Mouse (Mus musculus) MEL (cell line): Measurements from ENCODE around the gene Nol12.
A peak's percentile ranks its signal among the peaks of the same experiment; 100 is the strongest.

Source experiments
- CTCF ChIP-seq, 3 experiments: IDR thresholded peaks in 2 of 3; conservative IDR thresholded peaks in 1 of 3; 2 replicates each; pipeline ENCODE4 v1.5.1; 2011 to 2012; ENCODE audit warnings: low read length in 3 of 3, low read depth in 2 of 3, mild to moderate bottlenecking in 2 of 3, improper control_type of control experiment in 1 of 3, inconsistent platforms in 1 of 3, mixed read lengths in 1 of 3, moderate library complexity in 1 of 3; ENCODE audit not compliant: control insufficient read depth in 1 of 3, insufficient read depth in 1 of 3, poor library complexity in 1 of 3, severe bottlenecking in 1 of 3
- E2F4 ChIP-seq: IDR thresholded peaks from 2 replicates; pipeline ENCODE4 v1.6.1; 2011; ENCODE audit warnings: low read depth, low read length, improper control_type of control experiment, borderline replicate concordance
- EP300 ChIP-seq, 2 experiments: IDR thresholded peaks; 2 replicates each; pipeline ENCODE4 v1.6.1; 2011; ENCODE audit warnings: improper control_type of control experiment in 2 of 2, low read length in 2 of 2, low read depth in 1 of 2, mild to moderate bottlenecking in 1 of 2
- MYC ChIP-seq: IDR thresholded peaks from 2 replicates; pipeline ENCODE4 v1.6.1; 2011; ENCODE audit warnings: low read depth, mild to moderate bottlenecking, low read length, improper control_type of control experiment, moderate library complexity
- NELFE ChIP-seq: IDR thresholded peaks from 2 replicates; pipeline ENCODE4 v1.6.1; 2011; ENCODE audit warnings: low read depth, low read length, improper control_type of control experiment
- POLR2A ChIP-seq, 2 experiments: IDR thresholded peaks; 2 replicates each; pipeline ENCODE4 v1.6.1; 2011 to 2012; ENCODE audit warnings: low read length in 2 of 2, mild to moderate bottlenecking in 2 of 2, control low read depth in 1 of 2, improper control_type of control experiment in 1 of 2, low read depth in 1 of 2, moderate library complexity in 1 of 2; ENCODE audit not compliant: control insufficient read depth in 1 of 2, insufficient read depth in 1 of 2, poor library complexity in 1 of 2
- SMC3 ChIP-seq: IDR thresholded peaks from 2 replicates; pipeline ENCODE4 v1.6.1; 2011; ENCODE audit warnings: low read depth, low read length, improper control_type of control experiment
- TAL1 ChIP-seq: IDR thresholded peaks from 2 replicates; pipeline ENCODE4 v1.6.1; 2012; ENCODE audit warnings: mild to moderate bottlenecking, inconsistent platforms, low read length, moderate library complexity, mixed read lengths
- TCF12 ChIP-seq: IDR thresholded peaks from 2 replicates; pipeline ENCODE4 v1.6.1; 2014; ENCODE audit warnings: low read depth, mild to moderate bottlenecking, inconsistent platforms, low read length, improper control_type of control experiment, moderate library complexity
- UBTF ChIP-seq: IDR thresholded peaks from 2 replicates; pipeline ENCODE4 v1.6.1; 2012; ENCODE audit warnings: low read depth, mild to moderate bottlenecking, inconsistent platforms, low read length, improper control_type of control experiment, moderate library complexity, borderline replicate concordance; ENCODE audit not compliant: insufficient read depth
- USF2 ChIP-seq, 2 experiments: IDR thresholded peaks; 2 replicates each; pipeline ENCODE4 v1.6.1; 2011 to 2012; ENCODE audit warnings: improper control_type of control experiment in 2 of 2, low read length in 2 of 2, borderline replicate concordance in 1 of 2, inconsistent platforms in 1 of 2, low read depth in 1 of 2, mild to moderate bottlenecking in 1 of 2; ENCODE audit not compliant: insufficient read depth in 1 of 2
- ZNF384 ChIP-seq: IDR thresholded peaks from 2 replicates; pipeline ENCODE4 v1.6.1; 2012; ENCODE audit warnings: low read depth, mild to moderate bottlenecking, inconsistent platforms, low read length, improper control_type of control experiment

DNA sequence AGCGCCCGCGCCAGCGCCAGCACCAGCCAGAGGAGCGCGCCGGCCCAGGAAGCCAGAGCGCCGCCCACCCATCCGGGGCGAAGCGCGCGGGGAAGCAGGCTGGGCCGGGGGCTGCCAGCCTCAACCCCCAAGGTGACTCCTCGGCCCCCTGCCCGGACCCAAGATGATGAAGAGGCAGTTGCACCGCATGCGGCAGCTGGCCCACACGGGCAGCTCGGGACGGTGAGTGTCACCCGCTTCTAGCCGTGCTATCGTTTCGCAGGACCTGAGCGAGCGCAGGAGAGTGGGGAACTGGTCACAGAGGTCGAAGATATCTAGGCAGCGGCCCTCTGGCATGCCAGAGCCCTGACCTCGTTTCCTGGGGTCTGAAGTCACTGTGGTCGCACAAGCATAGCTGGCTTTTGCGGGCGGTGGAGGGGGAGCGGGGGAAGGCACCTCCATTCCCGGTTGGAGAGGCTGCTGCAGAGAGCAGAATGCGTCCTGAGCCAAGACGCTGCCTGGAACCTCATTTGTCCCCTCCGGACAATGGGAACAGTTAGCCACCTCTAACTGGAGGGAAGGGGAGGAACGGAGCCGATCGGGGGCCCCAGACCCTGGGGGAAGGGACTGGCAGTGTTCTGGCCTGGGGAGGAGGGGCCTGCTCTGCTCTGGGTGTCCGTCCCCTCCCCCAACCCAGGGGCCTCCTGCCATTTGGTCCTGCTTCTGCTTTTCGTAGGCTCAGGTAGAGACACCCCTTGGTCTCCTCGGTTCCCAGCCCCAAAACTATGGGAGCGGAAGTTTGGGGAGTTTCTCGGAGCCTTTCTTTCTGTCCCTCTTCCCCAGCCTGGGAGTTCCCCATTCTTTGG is 34.8 kb upstream of the Nol12 start, which contains the start of gene Sh3bp1:
- peak; percentile 64 to 81; a peak in 3 of 4 replicates for TF ChIP-seq POLR2A (IDR thresholded peaks at IDR 0.05; ENCODE audit: control insufficient read depth in 1 of 2, insufficient read depth in 1 of 2, low read depth in 1 of 2, low read length in 2 of 2, poor library complexity in 1 of 2)
- no peak for TF ChIP-seq CTCF (IDR thresholded peaks at IDR 0.05 in 2 of 3, conservative IDR thresholded peaks at IDR 0.05 in 1 of 3; ENCODE audit: control insufficient read depth in 1 of 3, insufficient read depth in 1 of 3, low read depth in 2 of 3, low read length in 3 of 3, poor library complexity in 1 of 3, severe bottlenecking in 1 of 3)
- no peak for TF ChIP-seq SMC3
- no peak for TF ChIP-seq E2F4
- TF ChIP-seq TCF12, result no peak
- no peak for TF ChIP-seq UBTF
- no peak for TF ChIP-seq USF2 (IDR thresholded peaks at IDR 0.05; ENCODE audit: borderline replicate concordance in 1 of 2, insufficient read depth in 1 of 2, low read depth in 1 of 2, low read length in 2 of 2)
- no peak for TF ChIP-seq EP300 (IDR thresholded peaks at IDR 0.05; ENCODE audit: low read depth in 1 of 2, low read length in 2 of 2)
- no peak for TF ChIP-seq TAL1
- TF ChIP-seq NELFE, result peak; percentile 46; the same call in 1 of the 2 replicates
- no peak for TF ChIP-seq MYC
- no peak for TF ChIP-seq ZNF384
